Mouse (Mus musculus): ENCODE results near the gene Serpina1d.
"Not testable (repeated sequence)": the region's sequence is repeated elsewhere in the genome, so short reads cannot be mapped to it uniquely, and the experiment has no call there.

Gene Serpina1d

DNA sequence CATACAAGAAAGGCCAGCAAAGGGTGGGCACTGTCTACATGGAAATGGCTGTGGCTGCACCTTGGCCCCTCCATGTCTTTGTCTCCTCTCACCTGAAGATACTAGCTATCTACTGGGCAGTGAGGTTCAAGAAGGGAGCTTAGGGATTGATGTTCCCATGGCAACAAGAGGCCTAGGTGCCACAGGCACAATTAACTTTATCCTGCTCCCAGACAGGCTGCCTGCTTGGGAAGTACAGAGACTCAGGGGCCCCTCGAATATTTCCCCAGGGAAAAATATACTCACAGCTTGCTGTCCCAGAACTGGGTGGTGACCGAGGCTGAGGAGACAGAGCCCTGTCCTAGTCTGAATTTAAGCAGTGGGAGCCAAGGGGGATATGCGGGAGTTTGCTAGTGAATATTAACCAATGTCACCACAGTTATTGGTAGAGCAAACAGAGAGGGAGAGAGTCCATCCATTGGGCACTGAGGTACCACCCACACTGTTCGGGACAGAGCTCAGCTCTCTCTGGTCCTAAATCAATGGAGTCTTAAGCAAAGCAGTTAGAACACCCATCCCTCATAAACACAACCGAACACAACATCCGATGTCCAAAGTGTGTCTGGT lies at the start of gene Serpina1d:
Gene Serpina1d (minus strand): TSS at position 347 of the 606 bp plus-strand sequence.
- not testable (repeated sequence) for DNase-seq (ENCODE audit: low spot score)

DNA sequence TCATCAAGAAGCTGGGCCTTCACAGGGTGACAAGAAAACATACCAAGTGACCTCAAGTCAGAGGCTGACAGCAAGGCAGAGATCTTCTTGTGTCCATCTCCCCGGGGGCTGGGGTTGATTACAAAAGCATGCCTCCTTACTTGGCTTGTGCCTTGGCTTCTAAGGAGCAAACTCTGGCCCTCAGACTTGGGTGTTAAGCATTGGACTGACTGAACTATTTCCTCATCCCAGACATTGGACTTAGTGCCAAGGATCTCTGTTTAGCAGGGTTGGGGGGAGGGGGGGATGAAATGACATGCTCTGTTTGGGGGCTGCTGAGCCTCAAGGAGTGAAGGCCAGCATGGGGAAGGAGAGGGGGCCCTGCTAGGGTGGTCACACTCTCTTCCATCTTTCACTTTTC lies 2.8 kb downstream of the Serpina1d start:
- not testable (repeated sequence) for DNase-seq (ENCODE audit: low spot score)

- not testable (repeated sequence) for DNase-seq (ENCODE audit: low spot score)
Measured at GRCm38 (mm10) chr12:103763083-103763482, 10.3 kb downstream of the Serpina1d start.

DNA sequence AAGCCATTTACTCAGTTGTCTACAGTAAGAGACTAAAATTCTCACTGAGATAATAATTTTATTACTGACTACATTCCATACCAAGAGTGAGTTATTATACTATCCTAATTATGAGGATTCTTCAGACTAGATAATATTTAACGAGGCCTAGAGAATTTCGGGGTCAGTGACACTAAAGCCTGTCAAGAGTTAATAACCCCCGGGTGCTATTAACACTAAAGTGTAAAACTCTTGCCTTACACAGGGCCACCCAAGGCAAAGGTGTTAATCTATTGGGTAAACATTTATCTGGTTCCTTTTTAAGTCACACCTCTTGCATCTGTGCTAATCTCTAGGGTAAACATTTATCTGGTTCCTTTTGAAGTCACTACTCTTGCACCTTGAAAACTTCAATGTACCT lies 13.1 kb downstream of the Serpina1d start:
- not testable (repeated sequence) for DNase-seq (ENCODE audit: low spot score)

DNA sequence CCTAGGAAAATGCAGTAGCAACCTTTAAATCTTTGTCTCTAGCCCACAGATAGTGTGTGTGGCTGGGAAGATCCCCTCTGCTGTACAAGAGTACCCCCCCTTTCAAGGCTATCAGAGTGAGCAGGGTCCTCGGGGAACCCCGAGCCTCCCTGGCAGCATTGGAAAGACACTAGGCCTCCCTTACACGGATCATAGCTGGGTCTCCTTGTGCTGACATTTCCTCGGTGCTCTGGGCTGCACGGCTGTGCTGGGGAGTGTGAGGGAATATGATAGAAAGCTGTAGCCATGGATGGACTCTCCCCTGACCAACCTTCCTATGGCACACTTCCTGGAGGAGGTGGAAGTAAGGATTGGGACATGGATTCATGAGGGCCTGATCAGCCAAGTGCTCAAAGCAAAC lies 27.4 kb downstream of the Serpina1d start:
- DNase-seq (ENCODE audit: low spot score), result not testable (repeated sequence)

GRCm38 (mm10) chr12:103737791-103738580 lies 35.4 kb downstream of the Serpina1d start:
- not testable (repeated sequence) for DNase-seq (ENCODE audit: low spot score)

GRCm38 (mm10) chr12:103735566-103735965 lies 37.8 kb downstream of the Serpina1d start:
- DNase-seq (ENCODE audit: low spot score), result not testable (repeated sequence)

DNA sequence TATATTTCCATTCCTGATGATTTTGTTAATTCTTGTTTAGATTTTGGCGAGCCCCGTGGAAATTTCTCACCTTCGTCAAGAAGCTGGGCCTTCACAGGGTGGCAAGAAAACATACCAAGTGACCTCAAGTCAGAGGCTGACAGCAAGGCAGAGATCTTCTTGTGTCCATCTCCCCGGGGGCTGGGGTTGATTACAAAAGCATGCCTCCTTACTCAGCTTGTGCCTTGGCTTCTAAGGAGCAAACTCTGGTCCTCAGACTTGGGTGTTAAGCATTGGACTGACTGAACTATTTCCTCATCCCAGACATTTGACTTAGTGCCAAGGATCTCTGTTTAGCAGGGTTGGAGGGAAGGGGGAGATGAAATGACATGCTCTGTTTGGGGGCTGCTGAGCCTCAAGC lies 38.3 kb downstream of the Serpina1d start:
- DNase-seq (ENCODE audit: low spot score), result not testable (repeated sequence)
